Mouse (Mus musculus) hindbrain, embryonic 13.5 days (tissue): ENCODE results near the gene Natd1. TPM values are rescaled to one million over a fixed set of nuclear protein-coding genes. Genes with fewer than 3 reads are reported as not detected.

ENCODE experiments used
- ATAC-seq: fragments of 200-750 bp; cut with Nextera tagmentation; 2 replicates; pipeline ENCODE4 v1.8.0; 2017; ENCODE audit warnings: moderate TSS enrichment; ENCODE audit not compliant: low FRiP score
- H3K27ac ChIP-seq: fragments of 300-500 bp; sonication (generic); 2 replicates; pipeline ENCODE4 v1.5.1; 2015; ENCODE audit warnings: inconsistent platforms, mild to moderate bottlenecking, moderate library complexity
- H3K27me3 ChIP-seq: fragments of 300-500 bp; sonication (generic); 2 replicates; pipeline ENCODE4 v1.6.1; 2015; ENCODE audit warnings: mild to moderate bottlenecking, inconsistent platforms
- H3K36me3 ChIP-seq: fragments of 300-500 bp; sonication (generic); 2 replicates; pipeline ENCODE4 v1.6.1; 2015; ENCODE audit warnings: mild to moderate bottlenecking, inconsistent platforms
- H3K4me1 ChIP-seq: fragments of 300-500 bp; sonication (generic); replicated peaks from 2 replicates; pipeline ENCODE4 v1.6.1; 2015; ENCODE audit warnings: inconsistent platforms
- H3K4me2 ChIP-seq: fragments of 300-500 bp; sonication (generic); 2 replicates; pipeline ENCODE4 v1.6.1; 2015; ENCODE audit warnings: inconsistent platforms, mild to moderate bottlenecking, moderate library complexity
- H3K4me3 ChIP-seq: fragments of 300-500 bp; sonication (generic); 2 replicates; pipeline ENCODE4 v1.5.1; 2015; ENCODE audit warnings: mild to moderate bottlenecking, inconsistent platforms
- H3K9ac ChIP-seq: fragments of 300-500 bp; sonication (generic); 2 replicates; pipeline ENCODE4 v1.6.1; 2015; ENCODE audit warnings: mild to moderate bottlenecking, inconsistent platforms
- H3K9me3 ChIP-seq: fragments of 300-500 bp; sonication (generic); 2 replicates; pipeline ENCODE4 v1.6.1; 2016; ENCODE audit warnings: inconsistent platforms
- WGBS: fragments of 180-500 bp; shearing (Covaris S2); methylation state at CpG from one replicate; pipeline ENCODE4 v1.1.7; 2015; 5-methylcytosine and 5-hydroxymethylcytosine counted together
- polyA plus RNA-seq: library from polyadenylated mRNA; unstranded; fragments of >200 nt; fragmentation: Nextera tagmentation; extraction: Ambion mirVana; gene quantifications from 2 replicates; pipeline ENCODE4 v1.2.1, GENCODE M21; 2015

Natd1 gene
- polyA plus RNA-seq, 1 experiment from 2014 or later = 36.8 TPM

- no peak overlapping the region for H3K9ac ChIP-seq
- H3K9me3 ChIP-seq = no peaks in the 10 kb centered on the region
- H3K4me2 ChIP-seq = no peak overlapping the region
- H3K4me3 ChIP-seq = no peak overlapping the region
- H3K36me3 ChIP-seq = peaks cover 45% of the 10 kb centered on the region
- 47% methylated on average over 9 of the region's 9 CpGs for WGBS
- no peaks in the 10 kb centered on the region for H3K27me3 ChIP-seq
- no peak for ATAC-seq
- H3K27ac ChIP-seq = no peak overlapping the region
- peaks cover 12% of the 10 kb centered on the region for H3K4me1 ChIP-seq
Measured at GRCm38 (mm10) chr11:60941370-60941769, 26.8 kb upstream of the Natd1 start.

GRCm38 (mm10) chr11:60940501-60940900 lies 26.0 kb upstream of the Natd1 start:
- WGBS = 96% methylated on average over 5 of the region's 5 CpGs
- no peak overlapping the region for H3K4me3 ChIP-seq
- H3K9me3 ChIP-seq = no peaks in the 10 kb centered on the region
- no peak overlapping the region for H3K27ac ChIP-seq
- H3K4me1 ChIP-seq = peaks cover 17% of the 10 kb centered on the region
- H3K27me3 ChIP-seq = no peaks in the 10 kb centered on the region
- ATAC-seq = no peak
- peaks cover 37% of the 10 kb centered on the region for H3K36me3 ChIP-seq
- no peak overlapping the region for H3K4me2 ChIP-seq
- peak overlapping the region; percentile 13; the same call in 1 of the 2 replicates for H3K9ac ChIP-seq

- no peak overlapping the region for H3K9ac ChIP-seq
- no peaks in the 10 kb centered on the region for H3K27me3 ChIP-seq
- ATAC-seq = no peak
- H3K4me2 ChIP-seq = no peak overlapping the region
- no peak overlapping the region for H3K4me3 ChIP-seq
- peaks cover 32% of the 10 kb centered on the region for H3K36me3 ChIP-seq
- H3K27ac ChIP-seq = no peak overlapping the region
- H3K9me3 ChIP-seq = no peaks in the 10 kb centered on the region
- H3K4me1 ChIP-seq = peaks cover 25% of the 10 kb centered on the region
- 98% methylated on average over 3 of the region's 3 CpGs for WGBS
Measured at GRCm38 (mm10) chr11:60939487-60939886, 24.9 kb upstream of the Natd1 start.

- Histone ChIP-seq H3K4me3 (no peak overlapping the region), H3K36me3 (peaks cover 13% of the 10 kb centered on the region), H3K27ac (no peak overlapping the region), H3K4me1 (peaks cover 43% of the 10 kb centered on the region), H3K9ac (no peak overlapping the region), H3K27me3 (no peaks in the 10 kb centered on the region), H3K9me3 (no peaks in the 10 kb centered on the region), H3K4me2 (no peak overlapping the region)
- 88% methylated on average over 3 of the region's 3 CpGs for WGBS
- ATAC-seq = no peak
Measured at GRCm38 (mm10) chr11:60937611-60938010, 23.1 kb upstream of the Natd1 start.

GRCm38 (mm10) chr11:60935975-60936373 lies 21.4 kb upstream of the Natd1 start:
- WGBS = 81% methylated on average over 4 of the region's 4 CpGs
- Histone ChIP-seq H3K4me3 (no peak overlapping the region), H3K27ac (no peak overlapping the region), H3K9ac (no peak overlapping the region), H3K9me3 (no peaks in the 10 kb centered on the region), H3K36me3 (peaks cover 5% of the 10 kb centered on the region; the same call in 1 of the 2 replicates), H3K4me1 (peaks cover 45% of the 10 kb centered on the region), H3K4me2 (no peak overlapping the region), H3K27me3 (no peaks in the 10 kb centered on the region)
- ATAC-seq = no peak

GRCm38 (mm10) chr11:60935326-60935974 lies 20.9 kb upstream of the Natd1 start:
- Histone ChIP-seq H3K4me2 (no peak overlapping the region), H3K36me3 (peaks cover 5% of the 10 kb centered on the region; the same call in 1 of the 2 replicates), H3K27me3 (no peaks in the 10 kb centered on the region), H3K4me1 (peaks cover 46% of the 10 kb centered on the region), H3K4me3 (no peak overlapping the region), H3K9ac (no peak overlapping the region), H3K9me3 (no peaks in the 10 kb centered on the region), H3K27ac (no peak overlapping the region)
- ATAC-seq = no peak
- 81% methylated on average over 7 of the region's 7 CpGs for WGBS

- H3K4me3 ChIP-seq = no peak overlapping the region
- no peak for ATAC-seq
- no peaks in the 10 kb centered on the region for H3K9me3 ChIP-seq
- no peak overlapping the region for H3K4me2 ChIP-seq
- H3K9ac ChIP-seq = no peak overlapping the region
- H3K36me3 ChIP-seq = peaks cover 5% of the 10 kb centered on the region; the same call in 1 of the 2 replicates
- H3K27me3 ChIP-seq = no peaks in the 10 kb centered on the region
- H3K27ac ChIP-seq = no peak overlapping the region
- H3K4me1 ChIP-seq = peaks cover 46% of the 10 kb centered on the region
- 93% methylated on average over 2 of the region's 2 CpGs for WGBS
Measured at GRCm38 (mm10) chr11:60934795-60935194, 20.2 kb upstream of the Natd1 start.

- peak overlapping the region; percentile 81 for H3K4me3 ChIP-seq
- peaks cover 46% of the 10 kb centered on the region for H3K4me1 ChIP-seq
- peak overlapping the region; percentile 83 for H3K9ac ChIP-seq
- no peaks in the 10 kb centered on the region for H3K9me3 ChIP-seq
- ATAC-seq = no peak
- peak overlapping the region; percentile 84 for H3K4me2 ChIP-seq
- H3K27me3 ChIP-seq = no peaks in the 10 kb centered on the region
- peaks cover 5% of the 10 kb centered on the region; the same call in 1 of the 2 replicates for H3K36me3 ChIP-seq
- WGBS = 84% methylated on average over 10 of the region's 10 CpGs
- no peak overlapping the region for H3K27ac ChIP-seq
Measured at GRCm38 (mm10) chr11:60933178-60933930, 18.8 kb upstream of the Natd1 start.

- 5% methylated on average over 7 of the region's 7 CpGs for WGBS
- peaks cover 5% of the 10 kb centered on the region; the same call in 1 of the 2 replicates for H3K36me3 ChIP-seq
- H3K27ac ChIP-seq = peak overlapping the region; percentile 60; the same call in 1 of the 2 replicates
- H3K9ac ChIP-seq = peak overlapping the region; percentile 83
- H3K27me3 ChIP-seq = no peaks in the 10 kb centered on the region
- peak overlapping the region; percentile 84 for H3K4me2 ChIP-seq
- peaks cover 50% of the 10 kb centered on the region for H3K4me1 ChIP-seq
- ATAC-seq = no peak
- H3K4me3 ChIP-seq = peak overlapping the region; percentile 81
- H3K9me3 ChIP-seq = no peaks in the 10 kb centered on the region
Measured at GRCm38 (mm10) chr11:60932503-60933020, 18.0 kb upstream of the Natd1 start.

GRCm38 (mm10) chr11:60931869-60932481 lies 17.4 kb upstream of the Natd1 start, which contains the start of gene Map2k3:
Gene Map2k3 (plus strand): TSS chr11:60932033.
- H3K36me3 ChIP-seq = peaks cover 5% of the 10 kb centered on the region; the same call in 1 of the 2 replicates
- peak within 1 kb of the TSS; percentile 84 for H3K4me2 ChIP-seq
- H3K4me3 ChIP-seq = peak within 1 kb of the TSS; percentile 81
- H3K27me3 ChIP-seq = no peaks in the 10 kb centered on the region
- peak; percentile 96 for ATAC-seq
- H3K9ac ChIP-seq = peak within 1 kb of the TSS; percentile 83
- H3K4me1 ChIP-seq = peaks cover 55% of the 10 kb centered on the region
- peak within 1 kb of the TSS; percentile 60 for H3K27ac ChIP-seq
- under 1% methylated on average over 58 of the region's 59 CpGs for WGBS
- H3K9me3 ChIP-seq = no peaks in the 10 kb centered on the region

GRCm38 (mm10) chr11:60931282-60931868 lies 16.8 kb upstream of the Natd1 start:
- H3K27ac ChIP-seq = peak overlapping the region; percentile 23; the same call in 1 of the 2 replicates
- peak overlapping the region; percentile 84 for H3K4me2 ChIP-seq
- no peaks in the 10 kb centered on the region for H3K9me3 ChIP-seq
- peak overlapping the region; percentile 81 for H3K4me3 ChIP-seq
- 3% methylated on average over 30 of the region's 30 CpGs for WGBS
- ATAC-seq = peak; percentile 64
- peaks cover 55% of the 10 kb centered on the region for H3K4me1 ChIP-seq
- peaks cover 5% of the 10 kb centered on the region; the same call in 1 of the 2 replicates for H3K36me3 ChIP-seq
- no peaks in the 10 kb centered on the region for H3K27me3 ChIP-seq
- H3K9ac ChIP-seq = peak overlapping the region; percentile 67
